Mouse (Mus musculus): ENCODE results near the gene Polrmt. TPM values are rescaled to one million over a fixed set of nuclear protein-coding genes. Genes with fewer than 3 reads are reported as not detected.

The Polrmt gene
- polyA plus RNA-seq, 2 experiments: 33.4 to 64.1 TPM

DNA sequence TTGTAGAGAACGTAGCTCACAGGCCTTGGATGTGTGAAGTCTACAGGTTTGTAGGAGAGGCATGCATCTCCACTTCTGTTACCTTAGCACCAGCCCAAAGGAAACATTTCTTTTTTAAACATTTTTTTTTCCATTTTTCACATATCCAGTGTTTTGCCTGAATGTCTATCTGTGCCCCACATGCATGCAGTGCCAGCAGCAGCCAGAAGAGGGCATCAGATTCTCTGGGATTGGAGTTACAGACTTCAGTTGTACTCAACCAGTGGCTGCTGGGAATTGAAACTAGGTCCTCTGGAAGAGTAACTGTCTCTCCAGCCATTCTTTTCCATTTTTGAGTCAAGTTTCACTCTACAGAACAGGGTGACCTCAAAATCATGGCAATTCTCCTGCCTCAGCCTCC lies 13.9 kb downstream of the Polrmt start:
- TF ChIP-seq POLR2A (IDR thresholded peaks at IDR 0.05; ENCODE audit: borderline replicate concordance, extremely low read depth, insufficient read depth, insufficient read length): no peak
- Histone ChIP-seq H3K27ac (replicated peaks; ENCODE audit: low read depth, low read length) (no peak overlapping the region), H3K9ac (ENCODE audit: low read depth, low read length, severe bottlenecking) (no peak overlapping the region), H3K4me1 (ENCODE audit: control insufficient read depth, insufficient read depth, low read length) (no peaks in the 10 kb centered on the region), H3K4me2 (replicated peaks; ENCODE audit: low read depth, low read length, severe bottlenecking) (no peak overlapping the region), H3K9me3 (ENCODE audit: control insufficient read depth, low read length) (peaks cover 9% of the 10 kb centered on the region), H3K36me3 (ENCODE audit: control insufficient read depth, insufficient read depth, low read length) (peaks cover 34% of the 10 kb centered on the region), H3K27me3 (ENCODE audit: control insufficient read depth, insufficient read depth, low read length) (no peaks in the 10 kb centered on the region), H3K4me3 (replicated peaks; ENCODE audit: low read length) (no peak overlapping the region)
- DNase-seq (ENCODE audit: low spot score): no peak
- ATAC-seq (ENCODE audit: low FRiP score, low read depth): no peak
- 89% methylated on average over 1 of the region's 1 CpGs for WGBS

DNA sequence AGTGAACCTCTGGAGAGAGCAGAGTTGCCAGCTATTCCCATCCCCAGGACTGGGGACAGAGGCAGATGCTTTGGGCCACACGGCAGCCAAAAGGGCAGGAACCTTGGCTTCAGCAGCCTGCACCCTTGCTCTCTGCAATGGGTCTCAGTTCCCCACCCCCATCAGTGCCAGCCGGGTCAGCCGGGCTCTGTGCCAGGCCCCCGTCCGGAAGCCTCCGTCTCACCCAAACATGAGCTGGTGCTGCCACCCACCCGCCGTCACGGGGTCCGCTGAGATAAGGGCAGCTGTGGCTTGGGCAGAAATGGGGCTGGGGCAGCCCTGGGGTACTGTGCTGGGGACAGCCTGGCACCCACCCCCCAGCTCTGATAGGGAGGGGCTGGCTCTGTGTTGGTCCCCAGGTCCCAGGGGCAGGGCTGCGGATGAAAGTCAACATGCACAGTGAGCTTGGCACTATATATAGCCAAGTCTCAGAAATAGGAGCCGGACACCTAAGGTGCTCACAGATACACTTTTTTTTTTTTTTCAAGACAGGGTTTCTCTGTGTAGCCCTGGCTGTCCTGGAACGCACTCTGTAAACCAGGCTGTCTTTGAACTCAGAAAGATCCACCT lies 16.9 kb downstream of the Polrmt start:
- Histone ChIP-seq H3K4me3 (replicated peaks; ENCODE audit: low read length) (no peak overlapping the region), H3K27ac (replicated peaks; ENCODE audit: low read depth, low read length) (no peak overlapping the region), H3K27me3 (ENCODE audit: control insufficient read depth, insufficient read depth, low read length) (no peaks in the 10 kb centered on the region), H3K4me2 (replicated peaks; ENCODE audit: low read depth, low read length, severe bottlenecking) (no peak overlapping the region), H3K9ac (ENCODE audit: low read depth, low read length, severe bottlenecking) (no peak overlapping the region), H3K36me3 (ENCODE audit: control insufficient read depth, insufficient read depth, low read length) (peaks cover 8% of the 10 kb centered on the region), H3K9me3 (ENCODE audit: control insufficient read depth, low read length) (no peaks in the 10 kb centered on the region), H3K4me1 (ENCODE audit: control insufficient read depth, insufficient read depth, low read length) (no peaks in the 10 kb centered on the region)
- ATAC-seq (ENCODE audit: low FRiP score, low read depth): no peak
- TF ChIP-seq POLR2A (IDR thresholded peaks at IDR 0.05; ENCODE audit: borderline replicate concordance, extremely low read depth, insufficient read depth, insufficient read length): no peak
- WGBS: 92% methylated on average over 13 of the region's 13 CpGs
- DNase-seq (ENCODE audit: low spot score): no peak

DNA sequence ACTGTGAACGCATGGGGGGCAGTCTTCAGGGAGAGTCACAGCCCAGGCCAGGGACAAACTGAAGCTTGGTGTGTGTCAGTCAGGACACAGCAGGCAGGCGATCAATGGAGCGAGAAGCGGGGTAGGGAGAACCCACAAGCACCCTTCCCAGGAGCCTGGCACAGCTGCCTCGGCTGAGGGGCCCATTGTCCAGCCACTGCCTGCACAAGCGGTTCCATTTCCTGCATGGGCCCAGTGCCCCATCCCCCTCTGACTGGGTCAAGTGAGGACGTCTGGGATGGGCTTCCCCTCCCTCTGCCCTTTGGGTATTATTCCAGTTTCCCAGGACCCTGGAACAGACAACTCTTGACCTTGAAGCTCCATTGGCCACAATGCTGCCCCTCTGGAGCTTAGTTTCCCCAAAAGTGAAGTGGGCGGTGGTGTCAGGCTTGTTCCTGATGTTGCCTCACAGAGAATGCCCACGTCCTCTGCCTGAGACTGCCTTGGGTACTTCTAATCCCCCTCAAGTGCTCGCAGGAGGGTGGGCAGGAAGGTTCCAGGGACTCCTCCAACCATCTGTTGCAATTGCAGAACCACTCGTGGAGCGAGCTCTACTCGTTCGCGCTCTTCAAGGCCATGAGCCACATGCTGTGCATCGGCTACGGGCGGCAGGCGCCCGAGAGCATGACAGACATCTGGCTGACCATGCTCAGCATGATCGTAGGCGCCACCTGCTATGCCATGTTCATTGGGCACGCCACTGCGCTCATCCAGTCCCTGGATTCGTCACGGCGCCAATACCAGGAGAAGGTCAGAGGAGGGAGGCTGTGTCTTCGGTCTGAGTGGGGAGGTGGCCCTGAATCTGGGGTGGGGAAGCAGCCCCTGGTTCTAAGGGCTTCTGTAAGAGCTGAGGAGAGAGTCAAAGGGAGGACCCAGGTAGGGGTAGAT lies 17.8 kb downstream of the Polrmt start:
- no peak overlapping the region for H3K4me3 ChIP-seq (replicated peaks; ENCODE audit: low read length)
- no peaks in the 10 kb centered on the region for H3K9me3 ChIP-seq (ENCODE audit: control insufficient read depth, low read length)
- no peak overlapping the region for H3K4me2 ChIP-seq (replicated peaks; ENCODE audit: low read depth, low read length, severe bottlenecking)
- DNase-seq (ENCODE audit: low spot score) (no peak), ATAC-seq (ENCODE audit: low FRiP score, low read depth) (no peak)
- no peaks in the 10 kb centered on the region for H3K27me3 ChIP-seq (ENCODE audit: control insufficient read depth, insufficient read depth, low read length)
- 68% methylated on average over 28 of the region's 28 CpGs for WGBS
- H3K36me3 ChIP-seq (ENCODE audit: control insufficient read depth, insufficient read depth, low read length): 0 out of 2 replicates have a peak, but pooled peaks cover 4% of the 10 kb centered on the region
- H3K4me1 ChIP-seq (ENCODE audit: control insufficient read depth, insufficient read depth, low read length): no peaks in the 10 kb centered on the region
- H3K27ac ChIP-seq (replicated peaks; ENCODE audit: low read depth, low read length): no peak overlapping the region
- no peak overlapping the region for H3K9ac ChIP-seq (ENCODE audit: low read depth, low read length, severe bottlenecking)
- TF ChIP-seq POLR2A (IDR thresholded peaks at IDR 0.05; ENCODE audit: borderline replicate concordance, extremely low read depth, insufficient read depth, insufficient read length): no peak

DNA sequence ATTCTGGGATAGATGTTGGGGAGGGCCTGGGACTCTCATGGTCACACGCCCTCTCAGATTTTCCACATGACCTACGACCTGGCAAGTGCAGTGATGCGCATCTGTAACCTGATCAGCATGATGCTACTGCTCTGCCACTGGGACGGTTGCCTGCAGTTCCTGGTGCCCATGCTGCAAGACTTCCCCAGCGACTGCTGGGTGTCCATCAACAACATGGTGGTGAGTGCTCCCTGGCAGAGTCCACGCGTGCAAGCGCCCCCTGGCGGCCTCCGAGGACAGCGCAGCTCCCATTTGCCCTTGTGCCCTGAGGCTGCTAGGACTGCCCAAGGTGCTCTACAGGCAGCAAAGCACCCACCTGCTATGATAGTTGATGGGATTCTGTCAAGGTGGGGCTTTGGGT lies 20.3 kb downstream of the Polrmt start:
- no peaks in the 10 kb centered on the region for H3K36me3 ChIP-seq (ENCODE audit: control insufficient read depth, insufficient read depth, low read length)
- no peak for ATAC-seq (ENCODE audit: low FRiP score, low read depth)
- no peak overlapping the region for H3K27ac ChIP-seq (replicated peaks; ENCODE audit: low read depth, low read length)
- no peaks in the 10 kb centered on the region for H3K27me3 ChIP-seq (ENCODE audit: control insufficient read depth, insufficient read depth, low read length)
- TF ChIP-seq POLR2A (IDR thresholded peaks at IDR 0.05; ENCODE audit: borderline replicate concordance, extremely low read depth, insufficient read depth, insufficient read length): no peak
- H3K9me3 ChIP-seq (ENCODE audit: control insufficient read depth, low read length): no peaks in the 10 kb centered on the region
- H3K4me3 ChIP-seq (replicated peaks; ENCODE audit: low read length): no peak overlapping the region
- no peaks in the 10 kb centered on the region for H3K4me1 ChIP-seq (ENCODE audit: control insufficient read depth, insufficient read depth, low read length)
- H3K9ac ChIP-seq (ENCODE audit: low read depth, low read length, severe bottlenecking): no peak overlapping the region
- DNase-seq (ENCODE audit: low spot score): no peak
- 44% methylated on average over 11 of the region's 11 CpGs for WGBS
- H3K4me2 ChIP-seq (replicated peaks; ENCODE audit: low read depth, low read length, severe bottlenecking): no peak overlapping the region

DNA sequence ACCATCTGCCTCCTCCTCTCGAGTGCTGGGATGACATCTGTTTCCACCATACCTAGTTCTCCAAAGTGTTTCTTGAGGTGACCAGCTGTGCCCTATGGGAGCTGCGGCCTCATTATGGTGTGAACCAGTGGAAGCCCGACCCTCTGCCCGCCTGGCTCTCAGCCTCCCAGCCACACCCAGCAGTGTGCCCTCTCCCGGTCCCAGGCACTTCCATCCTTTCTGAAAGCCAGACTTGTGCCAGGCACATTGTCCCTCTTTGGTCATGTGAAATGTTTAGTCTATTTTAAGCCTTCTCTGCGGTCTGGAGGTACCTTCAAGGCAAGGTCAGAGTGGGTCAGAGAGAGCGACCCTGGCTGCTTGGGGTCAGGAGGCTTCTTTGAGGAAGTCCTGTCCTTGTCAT lies 22.7 kb downstream of the Polrmt start:
- WGBS: 74% methylated on average over 7 of the region's 7 CpGs

More for the DNA sequence above, 22.7 kb downstream of the Polrmt start:
- Histone ChIP-seq H3K36me3 (ENCODE audit: control insufficient read depth, insufficient read depth, low read length) (no peaks in the 10 kb centered on the region), H3K4me1 (ENCODE audit: control insufficient read depth, insufficient read depth, low read length) (no peaks in the 10 kb centered on the region), H3K9me3 (ENCODE audit: control insufficient read depth, low read length) (no peaks in the 10 kb centered on the region), H3K9ac (ENCODE audit: low read depth, low read length, severe bottlenecking) (no peak overlapping the region), H3K4me3 (replicated peaks; ENCODE audit: low read length) (no peak overlapping the region), H3K27me3 (ENCODE audit: control insufficient read depth, insufficient read depth, low read length) (peaks cover 1% of the 10 kb centered on the region; the same call in 1 of the 2 replicates), H3K4me2 (replicated peaks; ENCODE audit: low read depth, low read length, severe bottlenecking) (no peak overlapping the region), H3K27ac (replicated peaks; ENCODE audit: low read depth, low read length) (no peak overlapping the region)
- no peak for TF ChIP-seq POLR2A (IDR thresholded peaks at IDR 0.05; ENCODE audit: borderline replicate concordance, extremely low read depth, insufficient read depth, insufficient read length)
- DNase-seq (ENCODE audit: low spot score): no peak
- no peak for ATAC-seq (ENCODE audit: low FRiP score, low read depth)

All from limb, embryonic 14.5 days (tissue).